Mouse (Mus musculus) embryonic facial prominence, embryonic 12.5 days (tissue): ENCODE measurements around the gene Fgf13. TPM values are rescaled to one million over a fixed set of nuclear protein-coding genes. Genes with fewer than 3 reads are reported as not detected.

ENCODE experiments used
- ATAC-seq: fragments of 200-750 bp; cut with Nextera tagmentation; 2 replicates; pipeline ENCODE4 v1.8.0; 2017; ENCODE audit not compliant: insufficient number of reproducible peaks, insufficient read depth, low FRiP score, low TSS enrichment
- H3K27ac ChIP-seq: fragments of 300-500 bp; sonication (generic); 2 replicates; pipeline ENCODE4 v1.5.1; 2016; ENCODE audit warnings: mild to moderate bottlenecking
- H3K27me3 ChIP-seq: fragments of 300-500 bp; sonication (generic); 2 replicates; pipeline ENCODE4 v1.6.1; 2016; ENCODE audit warnings: mild to moderate bottlenecking, moderate library complexity
- H3K36me3 ChIP-seq: fragments of 300-500 bp; sonication (generic); 2 replicates; pipeline ENCODE4 v1.6.1; 2016; ENCODE audit warnings: mild to moderate bottlenecking
- H3K4me1 ChIP-seq: fragments of 300-500 bp; sonication (generic); 2 replicates; pipeline ENCODE4 v1.6.1; 2016
- H3K4me2 ChIP-seq: fragments of 300-500 bp; sonication (generic); replicated peaks from 2 replicates; pipeline ENCODE4 v1.6.1; 2016; ENCODE audit warnings: mild to moderate bottlenecking, moderate library complexity
- H3K4me3 ChIP-seq: fragments of 300-500 bp; sonication (generic); 2 replicates; pipeline ENCODE4 v1.5.1; 2016; ENCODE audit warnings: mild to moderate bottlenecking
- H3K9ac ChIP-seq: fragments of 300-500 bp; sonication (generic); 2 replicates; pipeline ENCODE4 v1.6.1; 2016; ENCODE audit warnings: mild to moderate bottlenecking, moderate library complexity
- H3K9me3 ChIP-seq: fragments of 300-500 bp; sonication (generic); 2 replicates; pipeline ENCODE4 v1.6.1; 2016; ENCODE audit warnings: mild to moderate bottlenecking, moderate library complexity
- WGBS: fragments of 180-500 bp; shearing (Covaris S2); methylation state at CpG from one replicate; pipeline ENCODE4 v1.1.7; 2016; 5-methylcytosine and 5-hydroxymethylcytosine counted together
- polyA plus RNA-seq: library from polyadenylated mRNA; unstranded; fragments of >200 nt; fragmentation: Nextera tagmentation; extraction: Ambion mirVana; gene quantifications from 2 replicates; pipeline ENCODE4 v1.2.1, GENCODE M21; 2016

The Fgf13 gene
- polyA plus RNA-seq, 1 experiment from 2014 or later, result 37.6 TPM

- WGBS, result 58% methylated on average over 4 of the region's 4 CpGs
- no peak overlapping the region for H3K4me3 ChIP-seq
- H3K4me2 ChIP-seq, result no peak overlapping the region
- no peak for ATAC-seq
- no peaks in the 10 kb centered on the region for H3K36me3 ChIP-seq
- H3K4me1 ChIP-seq, result no peaks in the 10 kb centered on the region
- H3K9ac ChIP-seq, result no peak overlapping the region
- no peaks in the 10 kb centered on the region for H3K9me3 ChIP-seq
- H3K27me3 ChIP-seq, result no peaks in the 10 kb centered on the region
- H3K27ac ChIP-seq, result no peak overlapping the region
These were observed 388.2 kb downstream of the Fgf13 start for GRCm38 (mm10) chrX:59179627-59180026.

- Histone ChIP-seq H3K27me3 (no peaks in the 10 kb centered on the region), H3K4me3 (no peak overlapping the region), H3K9ac (no peak overlapping the region), H3K36me3 (no peaks in the 10 kb centered on the region), H3K4me1 (no peaks in the 10 kb centered on the region), H3K4me2 (no peak overlapping the region), H3K9me3 (no peaks in the 10 kb centered on the region), H3K27ac (no peak overlapping the region)
- WGBS, result 7% methylated on average over 3 of the region's 3 CpGs
- ATAC-seq, result 0 out of 2 replicates have a peak, but pooled peaks have one; percentile 67
These were observed 388.7 kb downstream of the Fgf13 start for GRCm38 (mm10) chrX:59179081-59179596.

GRCm38 (mm10) chrX:59177653-59178052 lies 390.2 kb downstream of the Fgf13 start:
- Histone ChIP-seq H3K27me3 (no peaks in the 10 kb centered on the region), H3K9me3 (no peaks in the 10 kb centered on the region), H3K36me3 (no peaks in the 10 kb centered on the region), H3K4me2 (no peak overlapping the region), H3K27ac (no peak overlapping the region), H3K4me3 (no peak overlapping the region), H3K9ac (no peak overlapping the region), H3K4me1 (no peaks in the 10 kb centered on the region)
- ATAC-seq, result no peak
- 63% methylated on average over 3 of the region's 3 CpGs for WGBS

GRCm38 (mm10) chrX:59172200-59172599 lies 395.7 kb downstream of the Fgf13 start:
- Histone ChIP-seq H3K4me2 (no peak overlapping the region), H3K9ac (no peak overlapping the region), H3K9me3 (no peaks in the 10 kb centered on the region), H3K4me3 (no peak overlapping the region), H3K4me1 (no peaks in the 10 kb centered on the region), H3K27me3 (no peaks in the 10 kb centered on the region), H3K27ac (no peak overlapping the region), H3K36me3 (no peaks in the 10 kb centered on the region)
- no peak for ATAC-seq
- 4% methylated on average over 1 of the region's 1 CpGs for WGBS

DNA sequence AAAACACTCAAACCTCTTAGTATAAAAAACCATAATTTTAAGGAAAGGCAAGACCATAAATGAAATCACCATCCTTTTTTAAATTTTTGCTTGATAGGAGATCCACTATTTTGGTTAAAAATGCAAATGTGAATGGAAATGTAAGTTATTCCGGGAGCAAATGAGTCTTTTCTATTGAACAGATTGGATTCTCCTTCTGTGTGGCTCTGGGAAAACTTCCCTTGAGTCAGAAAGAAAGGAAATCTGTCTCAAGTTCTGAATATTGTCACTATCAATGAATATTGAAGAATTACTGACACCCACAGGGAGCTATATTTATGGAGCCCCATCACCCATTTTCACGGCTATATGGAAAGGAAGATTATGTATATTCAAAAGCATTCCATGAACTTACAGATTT lies 401.1 kb downstream of the Fgf13 start:
- Histone ChIP-seq H3K9ac (no peak overlapping the region), H3K9me3 (no peaks in the 10 kb centered on the region), H3K4me2 (no peak overlapping the region), H3K27ac (no peak overlapping the region), H3K4me1 (no peaks in the 10 kb centered on the region), H3K36me3 (no peaks in the 10 kb centered on the region), H3K4me3 (no peak overlapping the region), H3K27me3 (no peaks in the 10 kb centered on the region)
- ATAC-seq, result no peak
- WGBS, result 81% methylated on average over 2 of the region's 2 CpGs

GRCm38 (mm10) chrX:59141947-59142346 lies 425.9 kb downstream of the Fgf13 start:
- Histone ChIP-seq H3K4me2 (no peak overlapping the region), H3K4me1 (no peaks in the 10 kb centered on the region), H3K9me3 (no peaks in the 10 kb centered on the region), H3K9ac (no peak overlapping the region), H3K36me3 (no peaks in the 10 kb centered on the region), H3K27me3 (no peaks in the 10 kb centered on the region), H3K27ac (no peak overlapping the region), H3K4me3 (no peak overlapping the region)
- WGBS, result 59% methylated on average over 2 of the region's 2 CpGs
- ATAC-seq, result no peak

GRCm38 (mm10) chrX:59134928-59135361 lies 432.9 kb downstream of the Fgf13 start:
- Histone ChIP-seq H3K4me2 (peak overlapping the region; percentile 63), H3K27me3 (peaks cover 12% of the 10 kb centered on the region; the same call in 1 of the 2 replicates), H3K4me1 (no peaks in the 10 kb centered on the region), H3K9me3 (no peaks in the 10 kb centered on the region), H3K36me3 (no peaks in the 10 kb centered on the region), H3K9ac (no peak overlapping the region), H3K27ac (no peak overlapping the region), H3K4me3 (peak overlapping the region; percentile 53)
- 14% methylated on average over 8 of the region's 8 CpGs for WGBS
- peak; percentile 84 for ATAC-seq

GRCm38 (mm10) chrX:59134166-59134861 lies 433.6 kb downstream of the Fgf13 start:
- no peak overlapping the region for H3K27ac ChIP-seq
- H3K27me3 ChIP-seq, result peaks cover 12% of the 10 kb centered on the region; the same call in 1 of the 2 replicates
- ATAC-seq, result peak; percentile 52
- no peaks in the 10 kb centered on the region for H3K36me3 ChIP-seq
- peak overlapping the region; percentile 49 for H3K9ac ChIP-seq
- 21% methylated on average over 61 of the region's 75 CpGs for WGBS
- H3K4me1 ChIP-seq, result no peaks in the 10 kb centered on the region
- no peaks in the 10 kb centered on the region for H3K9me3 ChIP-seq
- peak overlapping the region; percentile 53 for H3K4me3 ChIP-seq
- H3K4me2 ChIP-seq, result peak overlapping the region; percentile 63

GRCm38 (mm10) chrX:59133834-59134165 lies 434.1 kb downstream of the Fgf13 start:
- Histone ChIP-seq H3K27ac (no peak overlapping the region), H3K4me1 (no peaks in the 10 kb centered on the region), H3K9ac (peak overlapping the region; percentile 49), H3K4me3 (peak overlapping the region; percentile 53), H3K27me3 (peaks cover 12% of the 10 kb centered on the region; the same call in 1 of the 2 replicates), H3K4me2 (peak overlapping the region; percentile 63), H3K36me3 (no peaks in the 10 kb centered on the region), H3K9me3 (no peaks in the 10 kb centered on the region)
- 23% methylated on average over 24 of the region's 24 CpGs for WGBS
- ATAC-seq, result no peak

DNA sequence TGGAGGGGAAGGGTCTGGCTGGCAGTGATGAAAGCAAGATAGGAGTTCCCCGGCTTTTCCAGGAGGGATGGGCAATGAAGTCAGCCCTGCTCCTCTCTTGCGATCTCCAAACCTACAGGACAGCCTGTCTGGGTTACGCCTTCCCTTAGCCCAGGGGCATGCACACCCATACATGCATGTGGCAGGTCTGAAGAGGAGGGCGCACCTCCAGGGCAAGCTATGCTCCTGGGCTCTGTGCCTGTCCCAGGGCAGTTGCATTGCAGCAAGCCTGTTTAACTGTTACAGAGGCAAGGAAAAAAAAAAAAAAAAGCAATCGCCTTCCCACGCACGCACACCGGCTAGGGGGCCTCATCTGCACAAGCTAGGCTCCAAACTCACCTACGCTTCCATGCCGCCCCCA lies 434.5 kb downstream of the Fgf13 start:
- 0 out of 2 replicates have a peak overlapping the region, but pooled peaks have one; percentile 49 for H3K9ac ChIP-seq
- peak; percentile 61 for ATAC-seq
- H3K27me3 ChIP-seq, result peaks cover 12% of the 10 kb centered on the region; the same call in 1 of the 2 replicates
- peak overlapping the region; percentile 53 for H3K4me3 ChIP-seq
- H3K4me1 ChIP-seq, result no peaks in the 10 kb centered on the region
- WGBS, result 15% methylated on average over 10 of the region's 10 CpGs
- no peak overlapping the region for H3K27ac ChIP-seq
- peak overlapping the region; percentile 63 for H3K4me2 ChIP-seq
- H3K9me3 ChIP-seq, result no peaks in the 10 kb centered on the region
- no peaks in the 10 kb centered on the region for H3K36me3 ChIP-seq

DNA sequence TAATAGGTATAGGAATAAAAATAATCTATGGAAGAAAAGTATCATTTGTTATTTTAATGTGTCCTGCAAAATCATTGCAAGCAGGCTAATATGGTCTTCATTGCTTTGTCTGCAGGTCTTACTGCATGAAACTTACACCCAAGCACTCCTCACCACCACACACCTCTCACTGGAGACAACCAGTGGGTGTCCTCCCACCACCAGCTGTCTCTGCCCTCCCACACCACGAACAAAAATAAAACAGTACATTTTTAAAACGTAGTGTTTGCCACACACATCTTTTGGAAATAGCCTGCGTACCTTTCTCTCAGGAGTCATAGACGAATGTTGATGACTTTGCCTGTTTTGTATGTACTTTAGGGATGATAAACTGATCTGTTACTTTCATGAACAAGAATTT lies 441.2 kb downstream of the Fgf13 start:
- Histone ChIP-seq H3K4me3 (no peak overlapping the region), H3K4me2 (no peak overlapping the region), H3K27ac (no peak overlapping the region), H3K4me1 (no peaks in the 10 kb centered on the region), H3K27me3 (no peaks in the 10 kb centered on the region), H3K36me3 (no peaks in the 10 kb centered on the region), H3K9me3 (no peaks in the 10 kb centered on the region), H3K9ac (no peak overlapping the region)
- WGBS, result 78% methylated on average over 4 of the region's 4 CpGs
- ATAC-seq, result no peak

GRCm38 (mm10) chrX:59113187-59113586 lies 454.7 kb downstream of the Fgf13 start:
- H3K9me3 ChIP-seq, result no peaks in the 10 kb centered on the region
- no peak overlapping the region for H3K9ac ChIP-seq
- H3K27ac ChIP-seq, result no peak overlapping the region
- ATAC-seq, result no peak
- H3K4me2 ChIP-seq, result no peak overlapping the region
- H3K27me3 ChIP-seq, result no peaks in the 10 kb centered on the region
- H3K4me3 ChIP-seq, result no peak overlapping the region
- H3K36me3 ChIP-seq, result no peaks in the 10 kb centered on the region
- no peaks in the 10 kb centered on the region for H3K4me1 ChIP-seq
